Mouse (Mus musculus) monocyte, adult 2 months (primary cell): ENCODE measurements around the gene Tmx2.
"Not testable (repeated sequence)": the region's sequence is repeated elsewhere in the genome, so short reads cannot be mapped to it uniquely, and the experiment has no call there.

Experiments used
- DNase-seq, 2 experiments: peaks; one replicate each; pipeline ENCODE4 v3.0.0; 2022; ENCODE audit warnings: low spot score in 2 of 2, low read depth in 1 of 2

Gene Tmx2

DNA sequence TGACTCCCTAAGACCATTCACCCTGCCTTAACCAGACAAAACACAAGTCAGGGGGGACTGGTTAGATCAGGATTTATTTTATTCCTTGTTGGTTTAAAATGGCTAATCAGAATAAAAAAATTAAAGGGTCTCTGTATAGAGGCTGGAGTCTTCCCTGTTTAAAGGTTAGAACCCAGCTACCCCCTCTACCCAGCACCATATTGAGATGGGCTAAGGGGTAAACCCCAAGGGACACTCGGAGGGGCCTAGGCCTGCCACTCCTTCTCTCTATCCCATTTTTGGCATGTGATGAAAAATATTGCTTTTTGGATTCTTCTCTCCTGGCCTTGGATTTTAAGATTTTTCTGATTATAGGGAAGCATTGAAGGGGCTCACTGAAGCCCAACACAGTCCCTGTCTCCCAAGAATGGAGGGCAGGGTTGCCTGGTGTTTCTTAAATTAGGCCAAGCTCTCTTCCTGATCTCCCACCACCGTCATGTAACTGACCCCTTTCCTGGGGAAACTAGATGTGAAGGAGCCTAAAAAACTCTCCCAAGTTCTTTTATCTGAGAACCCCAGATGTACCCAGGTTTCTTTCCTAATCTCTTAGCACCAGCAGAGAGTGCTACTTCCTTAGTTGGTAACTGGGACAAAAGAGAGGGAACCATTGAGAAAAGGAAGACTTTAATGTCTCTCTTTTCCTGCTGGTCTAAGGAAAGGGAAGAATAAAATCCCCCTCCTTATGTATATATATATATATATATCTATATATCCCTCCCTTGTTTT is 9.3 kb upstream of the Tmx2 start:
- DNase-seq: no peak

GRCm38 (mm10) chr2:84682605-84683183 is 3.8 kb upstream of the Tmx2 start:
- DNase-seq: no peak

DNA sequence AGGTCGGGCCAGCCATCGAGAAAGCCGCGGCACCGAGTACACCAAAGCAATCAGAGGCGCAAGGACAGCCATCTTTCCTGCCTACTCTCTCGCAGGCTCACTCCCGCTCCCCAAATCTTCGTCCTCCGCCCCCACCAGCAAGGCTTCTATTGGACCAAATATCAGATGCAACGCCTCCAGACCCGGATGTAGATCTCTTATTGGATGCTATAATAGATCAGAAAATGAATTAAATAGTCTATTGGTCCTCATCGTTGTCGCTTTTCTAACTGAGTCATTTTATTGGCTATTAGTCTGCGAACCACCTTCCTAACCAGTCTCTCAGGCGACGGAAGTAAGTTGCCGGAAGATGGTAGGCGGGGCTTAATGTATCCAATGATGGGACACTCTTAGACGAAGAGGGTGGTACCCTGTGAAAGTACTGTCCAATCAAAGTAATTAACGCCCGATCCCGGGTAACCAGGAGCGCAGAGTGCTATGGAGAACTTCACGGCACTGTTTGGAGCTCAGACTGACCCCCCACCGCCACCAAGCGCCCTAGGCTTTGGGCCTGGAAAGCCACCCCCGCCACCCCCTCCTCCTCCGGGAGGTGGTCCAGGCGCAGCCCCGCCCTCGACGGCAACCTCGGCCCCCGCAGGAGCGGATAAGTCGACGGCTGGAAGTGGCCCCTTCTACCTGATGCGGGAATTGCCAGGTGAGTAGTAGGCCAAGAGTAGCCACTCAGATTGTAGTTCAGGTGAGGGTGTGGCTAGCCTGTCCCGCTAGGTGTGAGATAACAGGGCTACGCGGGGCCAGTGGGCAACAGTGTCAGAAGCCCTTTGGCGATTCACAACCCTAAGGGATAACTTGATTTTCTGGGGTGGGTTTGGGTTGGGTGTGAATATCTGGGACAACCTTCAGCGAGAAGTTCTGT is 716 bp downstream of the Tmx2 start, which contains the start of the genes Gm28635 and Med19:
Gene Gm28635, minus strand, starts transcription at position 74 of the 913 bp plus-strand sequence.
Gene Med19, plus strand, starts transcription at position 435 of the 913 bp plus-strand sequence.
- peak; percentile 85 to 94 for DNase-seq

- DNase-seq: no peak
Observed at GRCm38 (mm10) chr2:84677270-84677967, 1.5 kb downstream of the Tmx2 start.

DNA sequence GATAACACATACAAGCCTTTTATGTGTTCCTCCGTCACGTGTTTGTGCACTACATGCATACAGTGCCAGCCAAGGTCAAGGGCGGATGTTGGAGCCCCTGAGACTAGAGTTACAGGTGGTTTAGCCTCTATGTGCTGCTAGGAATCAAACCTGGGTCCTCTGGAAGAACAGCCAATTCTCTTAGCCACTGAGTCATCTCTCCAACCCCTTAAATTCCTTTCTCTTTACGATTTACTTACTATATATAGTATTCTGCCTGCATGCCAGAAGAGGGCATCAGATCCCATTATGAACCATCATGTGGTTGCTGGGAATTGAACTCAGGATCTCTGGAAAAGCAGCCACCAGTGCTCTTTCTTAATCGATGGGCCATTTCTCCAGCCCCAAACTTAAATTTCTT is 7.4 kb downstream of the Tmx2 start:
- not testable (repeated sequence) for DNase-seq

GRCm38 (mm10) chr2:84670569-84670933 is 8.4 kb downstream of the Tmx2 start, which contains the start of gene Selenoh:
TSS of gene Selenoh (minus strand) at chr2:84670770.
- DNase-seq: peak; percentile 26 to 44

GRCm38 (mm10) chr2:84669828-84670568 is 8.9 kb downstream of the Tmx2 start:
- DNase-seq: no peak

DNA sequence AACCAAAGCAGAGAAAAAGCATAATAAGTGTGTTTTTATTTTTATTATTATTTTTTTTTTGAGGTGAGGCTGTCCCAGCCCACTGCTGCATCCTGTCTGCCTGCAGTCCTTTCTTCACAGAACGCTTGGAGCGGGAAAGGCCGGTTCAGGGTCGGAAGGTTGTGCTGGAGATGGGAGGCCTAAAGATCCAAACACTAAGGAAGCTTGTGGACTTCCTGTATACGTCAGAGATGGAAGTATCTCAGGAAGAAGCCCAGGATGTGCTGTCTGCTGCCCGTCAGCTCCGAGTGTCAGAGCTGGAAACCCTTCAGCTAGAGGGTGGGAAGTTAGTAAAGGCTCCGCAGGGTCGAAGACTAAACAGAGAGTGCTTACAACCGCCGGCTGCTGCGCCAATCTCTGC is 12.9 kb downstream of the Tmx2 start:
- DNase-seq: no peak

DNA sequence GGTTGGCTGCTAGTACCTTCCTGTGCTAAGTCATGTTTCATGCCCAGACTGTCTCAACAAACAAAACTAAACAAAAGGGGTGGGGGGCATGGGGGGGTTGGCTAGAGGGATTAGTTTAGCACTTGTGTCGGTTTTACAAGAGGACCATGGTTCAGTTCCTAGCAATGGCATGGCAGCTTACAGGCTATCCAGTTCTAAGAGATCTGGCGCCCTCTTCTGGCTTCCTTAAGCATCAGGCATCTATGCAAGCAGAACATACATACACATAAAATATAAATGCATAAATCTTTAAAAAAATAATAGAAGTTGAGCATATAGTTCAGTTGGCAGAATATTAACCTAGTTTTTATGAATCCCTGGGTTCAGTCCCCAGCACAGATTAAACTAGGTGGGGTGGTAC is 16.1 kb downstream of the Tmx2 start:
- no peak for DNase-seq

DNA sequence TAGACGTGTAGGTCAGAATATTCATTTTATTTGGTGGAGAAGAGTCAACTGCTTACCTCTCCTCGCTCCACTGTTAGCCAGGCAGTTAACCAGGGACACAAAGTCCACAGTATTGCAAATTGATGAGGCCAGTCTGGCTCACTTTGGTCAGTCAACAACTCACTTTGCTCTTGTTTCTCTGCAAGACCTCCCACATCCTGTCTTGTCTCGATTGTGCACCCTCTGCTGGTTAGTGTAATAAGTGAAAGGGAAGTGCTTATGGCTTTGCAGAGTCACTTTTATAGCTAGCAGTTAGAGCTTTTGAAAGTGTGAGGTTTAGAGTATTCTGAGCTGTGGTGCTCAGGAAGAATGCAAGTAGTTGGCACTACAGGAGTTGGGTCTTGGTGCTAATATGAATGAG is 18.7 kb downstream of the Tmx2 start:
- DNase-seq: peak in 1 of 2 experiments; percentile 30

GRCm38 (mm10) chr2:84658806-84659205 is 20.1 kb downstream of the Tmx2 start, which contains the start of gene Btbd18:
TSS of gene Btbd18 (plus strand) at chr2:84659079.
- DNase-seq: no peak

DNA sequence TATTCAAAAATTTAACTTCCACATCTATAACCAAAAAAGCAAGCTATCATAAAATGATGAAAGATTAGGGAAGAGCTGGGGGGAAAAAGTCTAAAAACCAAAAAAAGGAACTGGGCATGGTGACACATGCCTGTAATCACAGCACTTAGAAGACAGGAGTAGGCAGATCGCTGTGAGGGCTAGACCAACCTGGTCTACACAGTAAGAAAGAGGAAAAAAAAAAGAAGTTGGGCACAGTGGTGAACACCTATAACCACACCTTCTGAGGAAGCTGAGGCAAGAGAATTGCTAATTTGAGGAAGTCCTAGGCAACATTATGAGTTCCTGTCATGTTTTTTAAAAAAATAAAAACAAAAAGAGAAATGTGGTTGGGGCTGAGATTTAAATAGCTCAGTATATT is 23.1 kb downstream of the Tmx2 start:
- no peak for DNase-seq

DNA sequence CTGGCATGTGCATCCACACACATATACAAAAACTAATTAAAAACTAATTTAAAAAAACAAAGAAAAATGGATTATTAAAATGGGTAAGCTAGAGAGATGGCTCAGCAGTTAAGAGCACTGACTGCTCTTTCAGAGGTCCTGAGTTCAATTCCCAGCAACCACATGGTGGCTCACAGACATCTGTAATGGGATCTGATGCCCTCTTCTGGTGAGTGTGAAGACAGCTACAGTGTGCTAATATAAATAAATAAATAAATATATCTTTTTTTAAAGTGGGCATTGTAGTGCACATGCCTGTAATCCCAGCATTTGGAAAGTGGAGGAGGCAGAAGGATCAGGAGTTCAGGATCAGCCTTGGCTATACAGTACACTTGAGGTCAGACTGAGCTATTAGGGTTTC is 25.6 kb downstream of the Tmx2 start:
- no peak for DNase-seq

- DNase-seq: peak in 1 of 2 experiments; percentile 26
Observed at GRCm38 (mm10) chr2:84650464-84651195, 28.3 kb downstream of the Tmx2 start, which contains the start of gene Ctnnd1. TSS of gene Ctnnd1 (minus strand) at chr2:84650765.

- DNase-seq: no peak
Observed at GRCm38 (mm10) chr2:84649674-84650073, 29.3 kb downstream of the Tmx2 start.

DNA sequence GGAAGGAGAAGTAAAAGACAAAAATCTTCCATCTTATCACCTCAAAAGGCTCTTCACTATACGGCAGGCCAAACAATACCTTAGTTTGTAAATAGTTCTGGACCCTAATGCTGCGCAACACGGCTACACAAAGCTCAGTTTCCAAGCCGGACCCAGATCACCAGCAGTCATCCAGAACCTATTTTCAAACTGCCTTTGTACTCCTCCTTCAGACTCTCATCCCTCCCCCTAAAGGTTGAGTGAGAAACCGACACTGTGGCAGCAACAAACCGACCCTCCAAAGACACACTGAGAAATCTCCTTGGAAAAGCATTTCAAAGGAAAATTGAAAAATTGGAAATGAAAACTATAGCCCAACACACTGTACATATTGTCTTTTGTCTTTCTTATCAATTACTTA is 30.6 kb downstream of the Tmx2 start:
- no peak for DNase-seq

- no peak for DNase-seq
Observed at GRCm38 (mm10) chr2:84647051-84647568, 31.8 kb downstream of the Tmx2 start.

GRCm38 (mm10) chr2:84646138-84646537 is 32.8 kb downstream of the Tmx2 start:
- no peak for DNase-seq

DNA sequence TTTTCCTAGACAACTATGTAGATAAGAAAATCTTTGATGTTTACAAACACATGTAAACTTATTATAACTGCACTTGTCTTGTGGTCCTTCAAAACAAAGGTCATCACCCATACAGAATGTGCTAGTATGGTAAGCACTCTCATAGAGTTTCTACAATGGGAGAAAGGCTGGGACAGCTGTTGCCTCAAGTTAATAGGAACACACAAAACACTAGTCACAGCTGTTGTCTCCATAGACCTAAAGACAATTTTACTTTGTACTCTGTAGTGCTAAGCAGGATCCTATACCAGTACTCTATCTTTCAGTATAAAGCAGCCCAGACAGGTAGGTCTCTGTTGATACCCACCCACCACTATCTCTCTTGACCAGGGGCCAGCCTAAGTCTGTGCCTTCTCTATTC is 38.1 kb downstream of the Tmx2 start:
- DNase-seq: no peak
